Mouse (Mus musculus) liver, embryonic 14.5 days (tissue): Measurements from ENCODE around the gene Ifit1bl2.

Experiments
- CTCF ChIP-seq: IDR thresholded peaks from 2 replicates; pipeline ENCODE4 v1.5.1; 2016; ENCODE audit warnings: antibody characterized with exemption, low read depth, control low read depth
- EP300 ChIP-seq: IDR thresholded peaks from 2 replicates; pipeline ENCODE4 v1.6.1; 2016; ENCODE audit warnings: antibody characterized with exemption, low read depth

- peak; percentile 59 for TF ChIP-seq CTCF
- peak; percentile 98 for TF ChIP-seq EP300
These were observed 16.2 kb upstream of the Ifit1bl2 start for GRCm38 (mm10) chr19:34656511-34657298.
